Comparison of ENCODE assay signal across 8 mouse cellular contexts in genomic region chr7:16784498-16784976, GRCm38 (mm10). TPM values are rescaled to one million over a fixed set of nuclear protein-coding genes. Genes with fewer than 3 reads are reported as not detected.
DNase-seq lines count a peak whose midpoint lies in the region; ATAC-seq lines count a peak whose summit lies in the region.

No protein-coding gene starts in this region.

- ATAC-seq in lung, embryonic 16.5 days (ENCODE audit: low read depth) = peak; percentile 14; the same call in 1 of the 2 replicates
- no peak for ATAC-seq in cerebellum, adult (ENCODE audit: insufficient number of reproducible peaks, low FRiP score, low TSS enrichment)

- H3K9me3 ChIP-seq in lung, embryonic 16.5 days (ENCODE audit: control insufficient read depth, low read length) = no peaks in the 10 kb centered on the region

- H3K27ac ChIP-seq in lung, embryonic 16.5 days (ENCODE audit: low read length) = peak overlapping the region; percentile 77

- H3K9ac ChIP-seq in lung, embryonic 16.5 days (ENCODE audit: low read length) = peak overlapping the region; percentile 47

- H3K4me2 ChIP-seq in lung, embryonic 16.5 days (ENCODE audit: low read depth, low read length) = peak overlapping the region; percentile 95

- peak overlapping the region; percentile 66 for H3K4me3 ChIP-seq in lung, embryonic 16.5 days (ENCODE audit: low read length)

- peak; percentile 28 to 44 for DNase-seq in cerebellum, postnatal 10 days
- DNase-seq in cerebellum, adult 11 months = no peak
- peak; percentile 43 for DNase-seq in MEL-GATA-1-ER (ENCODE audit: extremely low read depth, low read depth)
- peak; percentile 75 for DNase-seq in kidney, adult 18-20 months
- DNase-seq in T-cell, adult 2 months (ENCODE audit: low spot score) = no peak
- DNase-seq in frontal cortex, postnatal 25 days (ENCODE audit: low spot score in 2 of 2) = no peak

- H3K4me1 ChIP-seq in lung, embryonic 16.5 days (replicated peaks; ENCODE audit: control insufficient read depth, insufficient read depth, low read length) = peaks cover 27% of the 10 kb centered on the region

- WGBS in lung, embryonic 16.5 days = 72% methylated on average over 10 of the region's 10 CpGs

- H3K27me3 ChIP-seq in lung, embryonic 16.5 days (ENCODE audit: control insufficient read depth, insufficient read depth, low read depth, low read length) = no peaks in the 10 kb centered on the region

- H3K36me3 ChIP-seq in lung, embryonic 16.5 days (ENCODE audit: control insufficient read depth, insufficient read depth, low read length) = peaks cover 4% of the 10 kb centered on the region; the same call in 1 of the 2 replicates

RNA-seq across cellular contexts. Expression of gene Slc1a5, which starts 3.4 kb away (rescaled TPM):
- 46.7 and 47.2 TPM in 2 replicates for polyA plus RNA-seq in lung, embryonic 16.5 days (2015; fragmentation: Nextera tagmentation; extraction: Ambion mirVana)

RNA-seq across cellular contexts. Expression of gene Strn4, which starts 31.2 kb away (rescaled TPM):
- 87.1 and 92.1 TPM in 2 replicates for polyA plus RNA-seq in lung, embryonic 16.5 days (2015; fragmentation: Nextera tagmentation; extraction: Ambion mirVana)

RNA-seq across cellular contexts. Expression of gene Fkrp, which starts 32.0 kb away (rescaled TPM):
- 28.1 and 28.9 TPM in 2 replicates for polyA plus RNA-seq in lung, embryonic 16.5 days (2015; fragmentation: Nextera tagmentation; extraction: Ambion mirVana)

RNA-seq across cellular contexts. Expression of gene Ap2s1, which starts 46.3 kb away (rescaled TPM):
- 275 and 283 TPM in 2 replicates for polyA plus RNA-seq in lung, embryonic 16.5 days (2015; fragmentation: Nextera tagmentation; extraction: Ambion mirVana)

RNA-seq across cellular contexts. Expression of gene Prkd2, which starts 58.2 kb away (rescaled TPM):
- 21.7 and 23.3 TPM in 2 replicates for polyA plus RNA-seq in lung, embryonic 16.5 days (2015; fragmentation: Nextera tagmentation; extraction: Ambion mirVana)

Comparison
In these comparisons a context has a peak if more than half of its experiments do, and no peak if none do; other contexts are left out.
1. DNase-seq: peak in cerebellum, postnatal 10 days (2 of 2), MEL-GATA-1-ER (single experiment) and kidney, adult 18-20 months (single experiment); none in cerebellum, adult 11 months (single experiment), T-cell, adult 2 months (single experiment) and frontal cortex, postnatal 25 days (0 of 2).